Mouse (Mus musculus): ENCODE data around the gene Lrrc29.

Lrrc29 gene

DNA sequence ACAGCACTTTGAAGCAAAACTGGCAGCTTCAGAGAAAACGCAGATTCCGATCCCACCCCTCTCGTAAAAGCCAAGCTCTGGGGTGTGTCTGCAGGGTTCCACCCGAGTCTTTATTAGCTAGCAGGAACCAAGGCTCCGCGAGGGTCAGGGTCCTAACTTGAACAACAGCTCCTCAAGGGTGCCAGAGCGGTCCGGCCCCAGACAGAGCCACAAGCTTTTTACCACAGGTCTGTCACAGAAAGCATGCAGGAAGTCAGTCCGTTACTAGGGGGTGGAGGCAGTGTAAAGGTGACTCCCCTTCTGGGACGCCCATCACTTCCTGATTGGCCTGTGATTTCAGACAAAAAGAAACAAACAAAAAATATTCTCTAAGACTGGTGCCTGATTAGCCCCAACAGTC, 61.0 kb downstream of the Lrrc29 start:
- DNase-seq (ENCODE audit: low spot score), result no peak

GRCm38 (mm10) chr8:105264024-105264982, 61.8 kb downstream of the Lrrc29 start, which contains the start of the genes Tradd and Fbxl8:
Gene Tradd (minus strand): TSS chr8:105264609.
Gene Fbxl8 (plus strand): TSS chr8:105264648.
- peak; percentile 74 for DNase-seq (ENCODE audit: low spot score)

- no peak for DNase-seq (ENCODE audit: low spot score)
Observed at GRCm38 (mm10) chr8:105263244-105263912, 62.7 kb downstream of the Lrrc29 start.
